Mouse (Mus musculus) left cerebral cortex, postnatal 25 days (tissue): ENCODE data around the gene Pianp. TPM values are rescaled to one million over a fixed set of nuclear protein-coding genes. Genes with fewer than 3 reads are reported as not detected.
"Not testable (repeated sequence)": the region's sequence is repeated elsewhere in the genome, so short reads cannot be mapped to it uniquely, and the experiment has no call there.

Experiments
- DNase-seq, 2 experiments: peaks; one replicate each; pipeline ENCODE4 v3.0.0; 2022; ENCODE audit warnings: low spot score in 2 of 2, mixed read lengths in 1 of 2
- intact Hi-C: fragments of 180-260 bp; cut with DNase I; formaldehyde crosslinking; loops from one replicate; pipeline ENCODE4 v1.15.1; 2025
- total RNA-seq, 2 experiments: library from RNA; stranded (reverse); gene quantifications; 2 replicates each; pipeline ENCODE4 v1.2.3; 2021

Pianp gene
- total RNA-seq, 2 experiments from 2014 or later: 169 to 181 TPM

- peak in 1 of 2 experiments; percentile 31 for DNase-seq
- intact Hi-C loops: loop anchor here (10.0 kb wide), 1 partner anchor 81 kb away; no protein-coding TSS in a partner anchor
Observed at GRCm38 (mm10) chr6:125003706-125004105, 7.2 kb downstream of the Pianp start.

DNA sequence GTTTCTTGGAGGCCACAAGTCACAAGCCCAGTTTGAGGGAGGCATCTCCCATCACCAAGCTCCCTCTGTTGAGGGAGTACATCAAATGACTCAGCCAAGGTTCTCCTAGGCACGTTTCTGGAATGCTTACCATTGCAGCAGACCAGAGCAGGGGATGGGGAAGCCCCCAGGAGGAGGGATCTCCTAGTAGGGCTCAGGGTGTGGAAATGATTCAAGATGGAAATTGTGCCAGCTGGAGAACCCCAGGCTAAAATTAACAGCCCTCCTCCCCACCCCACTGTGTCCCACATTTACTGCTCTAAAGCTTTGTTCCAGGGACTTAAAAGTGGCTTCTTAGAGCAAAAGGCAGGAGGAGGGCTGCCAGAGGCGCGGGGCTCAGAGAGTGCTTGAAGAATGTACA lies 8.6 kb downstream of the Pianp start:
- intact Hi-C loops: loop anchor here (5.0 to 10.0 kb wide), 4 partner anchors 73 to 293 kb away; partner anchors contain the start of genes Emg1, Mlf2 and Phb2
- peak in 1 of 2 experiments; percentile 70 for DNase-seq

- intact Hi-C loops: loop anchor here (5.0 to 10.0 kb wide), 4 partner anchors 76 to 296 kb away; partner anchors contain the start of genes Emg1, Mlf2 and Phb2
- DNase-seq: no peak
Observed at GRCm38 (mm10) chr6:125008060-125008459, 11.6 kb downstream of the Pianp start.

DNA sequence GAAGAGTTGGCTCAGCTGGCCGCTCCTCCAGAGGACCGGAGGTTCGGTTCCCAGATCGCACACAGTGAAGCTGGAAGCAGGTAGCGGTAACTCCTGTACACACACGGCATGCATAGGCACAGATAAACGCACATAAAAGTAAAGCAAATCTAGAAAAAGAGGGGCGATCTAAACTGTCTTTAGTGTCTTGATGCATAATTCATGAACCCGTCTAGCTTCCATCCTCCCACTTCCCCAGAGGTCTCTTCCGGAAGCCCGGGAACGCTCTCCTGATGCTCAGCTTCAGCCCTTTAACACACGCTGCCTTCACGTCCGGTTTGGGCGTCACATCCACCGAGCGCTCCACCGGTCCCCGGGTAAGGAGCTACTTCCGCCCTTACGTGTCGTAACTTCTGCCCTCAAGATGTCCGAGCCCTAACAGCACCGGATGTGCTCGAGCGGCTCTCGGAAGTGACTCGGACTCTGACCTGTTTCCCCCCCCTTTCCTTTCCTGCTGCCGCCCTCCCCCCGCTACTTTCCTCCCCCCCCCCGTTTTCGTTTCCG lies 12.2 kb downstream of the Pianp start:
- intact Hi-C loops: loop anchor here (1.0 to 10.0 kb wide), 5 partner anchors 31 to 296 kb away; partner anchors contain the start of genes Emg1, Ing4, Mlf2 and Phb2
- peak; percentile 99 to 100 for DNase-seq

DNA sequence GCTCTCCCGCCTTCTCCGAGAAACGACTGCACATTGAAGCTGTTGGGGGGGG lies 12.5 kb downstream of the Pianp start, which contains the start of gene Zfp384:
Zfp384 (plus strand) TSS at position 17 of the 52 bp plus-strand sequence.
- DNase-seq: no peak
- intact Hi-C loops: loop anchor here (1.0 to 10.0 kb wide), 5 partner anchors 30 to 297 kb away; partner anchors contain the start of genes Emg1, Ing4, Mlf2 and Phb2

GRCm38 (mm10) chr6:125009181-125010073 lies 12.9 kb downstream of the Pianp start:
- intact Hi-C loops: loop anchor here (1.0 to 10.0 kb wide), 5 partner anchors 30 to 297 kb away; partner anchors contain the start of genes Emg1, Ing4, Mlf2 and Phb2
- DNase-seq: peak; percentile 73 to 75

DNA sequence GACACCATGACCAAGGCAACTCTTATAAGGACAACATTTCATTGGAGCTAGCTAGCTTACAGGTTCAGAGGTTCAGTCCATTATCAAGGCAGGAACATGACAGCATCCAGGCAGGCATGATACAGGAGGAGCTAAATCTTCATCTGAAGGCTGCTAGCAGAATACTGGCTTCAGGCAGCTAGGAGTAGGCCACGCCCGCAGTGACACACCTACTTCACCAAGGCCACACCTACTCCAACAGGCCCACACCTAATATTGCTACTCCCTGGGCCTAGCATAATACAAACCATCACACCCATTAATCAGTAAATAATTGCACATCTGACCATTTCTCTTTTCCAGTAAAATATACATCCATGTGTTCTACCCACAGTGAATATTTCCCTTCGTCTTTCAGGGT lies 21.2 kb downstream of the Pianp start:
- no peak for DNase-seq
- intact Hi-C loops: no loop called here

- intact Hi-C loops, DNase-seq: not testable (repeated sequence)
Observed at GRCm38 (mm10) chr6:125030532-125030931, 34.0 kb downstream of the Pianp start.

DNA sequence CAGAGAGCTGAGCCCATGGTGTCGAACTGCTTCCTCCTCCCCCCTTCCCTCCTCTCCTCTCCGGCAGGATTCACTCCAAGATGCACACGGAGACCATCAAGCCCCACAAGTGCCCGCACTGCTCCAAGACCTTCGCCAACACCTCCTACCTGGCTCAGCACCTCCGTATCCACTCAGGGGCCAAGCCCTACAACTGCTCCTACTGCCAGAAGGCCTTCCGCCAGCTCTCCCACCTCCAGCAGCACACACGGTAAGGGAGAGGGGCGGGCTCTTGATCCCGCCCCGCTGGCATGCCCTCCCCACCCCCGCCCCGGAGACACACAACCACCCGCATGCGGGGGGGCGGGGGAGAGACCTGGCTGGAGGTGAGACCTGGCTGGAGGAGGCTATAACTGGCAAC lies 35.1 kb downstream of the Pianp start:
- intact Hi-C loops: no loop called here
- DNase-seq: no peak

GRCm38 (mm10) chr6:125038666-125039065 lies 42.2 kb downstream of the Pianp start:
- DNase-seq: no peak
- intact Hi-C loops: loop anchor here (1.0 kb wide), 1 partner anchor 29 kb away; the partner anchor contains the start of gene Zfp384

DNA sequence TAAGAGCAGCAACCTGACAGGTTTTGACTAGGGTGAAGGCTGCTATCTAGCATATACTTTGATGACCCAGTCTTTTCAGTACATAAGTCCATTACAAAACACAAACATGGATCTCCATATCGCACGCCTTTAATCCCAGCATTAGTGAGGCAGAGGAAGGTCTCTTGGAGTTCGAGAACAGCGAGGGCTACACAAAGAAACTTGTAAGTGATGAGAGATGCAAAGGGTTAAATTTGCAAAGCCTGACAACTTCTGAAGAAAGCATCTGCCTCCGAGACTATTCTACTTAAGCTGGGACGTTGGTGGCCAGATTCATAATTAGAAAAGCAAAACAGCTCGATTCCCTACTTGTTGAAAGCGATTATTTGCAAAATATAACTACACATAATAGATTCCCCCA lies 42.6 kb downstream of the Pianp start:
- intact Hi-C loops: loop anchor here (1.0 kb wide), 1 partner anchor 30 kb away; the partner anchor contains the start of gene Zfp384
- no peak for DNase-seq

GRCm38 (mm10) chr6:125039533-125040153 lies 43.1 kb downstream of the Pianp start, which contains the start of gene Ing4:
Ing4 (plus strand) TSS chr6:125039760.
- DNase-seq: peak; percentile 93 to 96
- intact Hi-C loops: loop anchor here (1.0 kb wide), 1 partner anchor 30 kb away; the partner anchor contains the start of gene Zfp384

GRCm38 (mm10) chr6:125040221-125040620 lies 43.7 kb downstream of the Pianp start:
- intact Hi-C loops: no loop called here
- no peak for DNase-seq

- intact Hi-C loops: no loop called here
- no peak for DNase-seq
Observed at GRCm38 (mm10) chr6:125041047-125041446, 44.6 kb downstream of the Pianp start.

DNA sequence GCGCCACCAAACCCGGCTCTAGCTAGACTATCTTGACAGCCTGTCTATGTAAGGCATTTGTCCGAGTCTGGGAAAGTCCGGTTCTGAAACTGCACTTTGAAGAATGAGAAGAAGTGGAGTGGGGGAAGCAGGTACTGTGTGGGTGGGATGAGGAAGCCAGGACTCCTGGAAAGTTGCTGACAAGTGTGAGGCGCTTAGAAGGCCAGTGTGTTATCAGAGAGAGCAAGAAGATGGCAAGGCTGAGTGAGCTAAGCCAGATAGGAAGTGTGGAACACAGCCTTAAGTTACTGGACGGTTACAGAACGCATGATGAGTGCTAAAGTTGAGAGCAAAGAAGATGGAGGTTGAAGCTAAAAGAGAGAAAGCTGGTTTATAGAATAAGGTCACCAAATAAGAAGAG lies 45.6 kb downstream of the Pianp start:
- intact Hi-C loops: no loop called here
- no peak for DNase-seq

- intact Hi-C loops: loop anchor here (1.0 to 5.0 kb wide), 2 partner anchors 38 to 226 kb away; no protein-coding TSS in a partner anchor
- peak; percentile 59 to 80 for DNase-seq
Observed at GRCm38 (mm10) chr6:125046691-125047090, 50.2 kb downstream of the Pianp start.

DNA sequence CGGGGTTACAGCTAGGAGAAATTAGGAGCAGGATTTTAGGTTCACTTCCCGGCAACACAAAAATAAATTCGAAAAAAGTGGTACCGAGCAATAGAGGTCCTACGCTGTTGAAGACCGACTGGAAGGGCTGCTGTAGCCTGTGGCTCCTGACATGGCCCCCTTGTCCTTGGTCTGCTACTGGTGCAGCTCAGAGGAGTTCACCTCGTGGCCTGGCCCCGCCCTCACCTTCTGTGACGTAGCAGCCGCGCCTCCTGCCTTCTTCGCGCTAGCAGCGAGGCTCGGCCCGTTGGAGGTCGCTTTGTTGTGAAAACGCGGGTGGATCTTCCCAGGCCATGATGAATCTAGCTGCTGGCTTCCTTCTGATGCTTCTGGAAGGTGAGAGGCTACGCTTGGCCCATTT lies 53.2 kb downstream of the Pianp start, which contains the start of gene Acrbp:
Acrbp (plus strand) TSS at position 12 of the 400 bp plus-strand sequence.
- no peak for DNase-seq
- intact Hi-C loops: loop anchor here (5.0 kb wide), 1 partner anchor 223 kb away; no protein-coding TSS in a partner anchor

DNA sequence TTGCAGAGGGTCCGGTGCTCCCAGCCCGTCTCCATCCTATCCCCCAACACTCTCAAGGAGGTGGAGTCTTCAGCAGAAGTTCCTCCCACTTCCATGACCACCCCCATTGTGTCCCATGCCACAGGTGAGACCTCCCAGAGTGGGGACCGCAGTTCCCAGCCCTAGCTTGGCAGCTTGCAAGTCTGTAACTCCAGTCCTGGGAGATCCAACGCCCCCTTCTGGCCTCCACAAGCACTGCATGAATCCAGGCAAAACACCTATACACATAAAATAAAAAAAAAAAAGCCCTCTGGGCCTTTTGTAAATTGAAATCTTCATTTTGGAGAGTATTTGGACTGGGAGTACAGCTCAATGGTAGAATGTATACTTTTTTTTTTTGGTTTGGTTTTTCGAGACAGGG lies 54.7 kb downstream of the Pianp start:
- intact Hi-C loops: no loop called here
- no peak for DNase-seq
